In genomic region chr7:111083733-111084120, GRCm38 (mm10) we compare ENCODE assay signal across 8 mouse cellular contexts. TPM values are rescaled to one million over a fixed set of nuclear protein-coding genes. Genes with fewer than 3 reads are reported as not detected.
DNase-seq lines count a peak whose midpoint lies in the region; ATAC-seq and TF ChIP-seq lines count a peak whose summit lies in the region.

No protein-coding gene starts in this region.

- H3K4me2 ChIP-seq in hindbrain, postnatal 0 days (ENCODE audit: low read depth, low read length), result peak overlapping the region; percentile 72
- H3K4me2 ChIP-seq in neural tube, embryonic 12.5 days (replicated peaks), result peak overlapping the region; percentile 65

- H3K9ac ChIP-seq in liver, adult 2 months (ENCODE audit: low read depth, low read length), result no peak overlapping the region
- peak overlapping the region; percentile 100 for H3K9ac ChIP-seq in hindbrain, postnatal 0 days (replicated peaks; ENCODE audit: low read length)
- H3K9ac ChIP-seq in neural tube, embryonic 12.5 days, result peak overlapping the region; percentile 100

- no peak for TF ChIP-seq POLR2A in liver, adult 2 months (IDR thresholded peaks at IDR 0.05; ENCODE audit: extremely low read depth, insufficient read depth, low read length)

- H3K4me1 ChIP-seq in liver, adult 2 months (ENCODE audit: control insufficient read depth, insufficient read depth, low read length), result peaks cover 10% of the 10 kb centered on the region; the same call in 1 of the 2 replicates
- H3K4me1 ChIP-seq in hindbrain, postnatal 0 days (ENCODE audit: insufficient read depth, low read length), result 0 out of 2 replicates have a peak, but pooled peaks cover 9% of the 10 kb centered on the region
- H3K4me1 ChIP-seq in neural tube, embryonic 12.5 days, result peaks cover 22% of the 10 kb centered on the region

- peaks cover 28% of the 10 kb centered on the region for H3K36me3 ChIP-seq in liver, adult 2 months (ENCODE audit: control insufficient read depth, insufficient read depth, low read length)
- H3K36me3 ChIP-seq in hindbrain, postnatal 0 days (ENCODE audit: insufficient read depth, low read length), result peaks cover 19% of the 10 kb centered on the region
- H3K36me3 ChIP-seq in neural tube, embryonic 12.5 days, result peaks cover 28% of the 10 kb centered on the region

- WGBS in liver, adult 2 months, result 6% methylated on average over 4 of the region's 4 CpGs
- 7% methylated on average over 4 of the region's 4 CpGs for WGBS in hindbrain, postnatal 0 days
- WGBS in neural tube, embryonic 12.5 days, result 13% methylated on average over 4 of the region's 4 CpGs

- no peaks in the 10 kb centered on the region for H3K27me3 ChIP-seq in liver, adult 2 months (ENCODE audit: control insufficient read depth, insufficient read depth, low read length)
- no peaks in the 10 kb centered on the region for H3K27me3 ChIP-seq in hindbrain, postnatal 0 days (ENCODE audit: insufficient read depth, low read length)
- no peaks in the 10 kb centered on the region for H3K27me3 ChIP-seq in neural tube, embryonic 12.5 days (replicated peaks)

- intact Hi-C loops in left cerebral cortex, postnatal 14 days (cut with DNase I), result no loop called here

- H3K27ac ChIP-seq in liver, adult 2 months (replicated peaks; ENCODE audit: insufficient read depth, low read depth, low read length), result peak overlapping the region; percentile 86
- peak overlapping the region; percentile 100 for H3K27ac ChIP-seq in hindbrain, postnatal 0 days
- H3K27ac ChIP-seq in neural tube, embryonic 12.5 days, result peak overlapping the region; percentile 100; the same call in 1 of the 2 replicates

- TF ChIP-seq CTCF in liver, adult 2 months (IDR thresholded peaks at IDR 0.05; ENCODE audit: low read depth, low read length), result no peak
- TF ChIP-seq CTCF in hindbrain, postnatal 0 days (IDR thresholded peaks at IDR 0.05; ENCODE audit: low read depth), result no peak

- H3K4me3 ChIP-seq in liver, adult 2 months (ENCODE audit: insufficient read depth, low read depth, low read length), result peak overlapping the region; percentile 77; the same call in 1 of the 2 replicates
- H3K4me3 ChIP-seq in hindbrain, postnatal 0 days (ENCODE audit: low read length), result peak overlapping the region; percentile 99
- peak overlapping the region; percentile 96 for H3K4me3 ChIP-seq in neural tube, embryonic 12.5 days

- DNase-seq in liver, adult 2 months (ENCODE audit: extremely low read depth, low read depth, low spot score), result no peak
- DNase-seq in liver, result no peak
- DNase-seq in embryo, embryonic 10.5 days (ENCODE audit: low spot score), result peak; percentile 57
- DNase-seq in hindbrain, postnatal 0 days (ENCODE audit: low spot score), result peak; percentile 30
- no peak for DNase-seq in retina, embryonic 14.5 days (ENCODE audit: low spot score)
- DNase-seq in left cerebral cortex, postnatal 14 days (ENCODE audit: low spot score in 2 of 2), result no peak
- no peak for DNase-seq in gastrocnemius, adult 18-20 months (ENCODE audit: low spot score)

- no peaks in the 10 kb centered on the region for H3K9me3 ChIP-seq in hindbrain, postnatal 0 days (ENCODE audit: low read length)
- H3K9me3 ChIP-seq in neural tube, embryonic 12.5 days, result no peaks in the 10 kb centered on the region

- ATAC-seq in hindbrain, postnatal 0 days, result no peak
- no peak for ATAC-seq in neural tube, embryonic 12.5 days (ENCODE audit: low FRiP score, low read depth)

- H3K79me2 ChIP-seq in liver, adult 2 months (ENCODE audit: control insufficient read depth, insufficient read depth, low read length), result peaks cover 7% of the 10 kb centered on the region; the same call in 1 of the 2 replicates

RNA-seq across cellular contexts. Expression of gene Eif4g2, which starts 0.9 kb away (rescaled TPM):
- 210 and 323 TPM in 2 replicates for total RNA-seq in liver, adult 2 months (2014; rRNA removed)
- polyA plus RNA-seq in liver, adult 2 months (2012; rRNA removed), result 64.7 and 69.7 TPM in 2 replicates
- total RNA-seq in hindbrain, postnatal 0 days (2014; rRNA removed), result 322 and 354 TPM in 2 replicates
- 706 and 761 TPM in 2 replicates for polyA plus RNA-seq in hindbrain, postnatal 0 days (2015; fragmentation: Nextera tagmentation; extraction: Ambion mirVana)
- polyA plus RNA-seq in neural tube, embryonic 12.5 days (2016; fragmentation: Nextera tagmentation; extraction: Ambion mirVana), result 1,399 and 1,519 TPM in 2 replicates
- total RNA-seq in left cerebral cortex, postnatal 14 days (2021), result 100 to 1,000 TPM; 725 to 796 TPM
- 100 to 1,000 TPM; 747 to 765 TPM for total RNA-seq in gastrocnemius, adult 18-20 months (2021)

RNA-seq across cellular contexts. Expression of gene Ctr9, which starts 55.0 kb away (rescaled TPM):
- 17.1 and 17.3 TPM in 2 replicates for total RNA-seq in liver, adult 2 months (2014; rRNA removed)
- 4.1 and 6.0 TPM in 2 replicates for polyA plus RNA-seq in liver, adult 2 months (2012; rRNA removed)
- total RNA-seq in hindbrain, postnatal 0 days (2014; rRNA removed), result 33.6 and 42.3 TPM in 2 replicates
- 57.6 and 60.0 TPM in 2 replicates for polyA plus RNA-seq in hindbrain, postnatal 0 days (2015; fragmentation: Nextera tagmentation; extraction: Ambion mirVana)
- 100 and 102 TPM in 2 replicates for polyA plus RNA-seq in neural tube, embryonic 12.5 days (2016; fragmentation: Nextera tagmentation; extraction: Ambion mirVana)
- total RNA-seq in left cerebral cortex, postnatal 14 days (2021), result 10 to 100 TPM; 42.5 to 48.1 TPM
- 10 to 100 TPM; 16.9 to 18.7 TPM for total RNA-seq in gastrocnemius, adult 18-20 months (2021)

Comparison
In these comparisons a context has a peak if more than half of its experiments do, and no peak if none do; other contexts are left out.
1. DNase-seq: peak in embryo, embryonic 10.5 days (single experiment) and hindbrain, postnatal 0 days (single experiment); none in liver, adult 2 months (single experiment), liver (single experiment), retina, embryonic 14.5 days (single experiment), left cerebral cortex, postnatal 14 days (0 of 2) and gastrocnemius, adult 18-20 months (single experiment).
2. Peak in every context shown above with its lines, with median percentiles within 50 percentile points of each other: H3K27ac ChIP-seq and H3K4me3 ChIP-seq.